Mouse (Mus musculus): ENCODE measurements around the gene Dido1. TPM values are rescaled to one million over a fixed set of nuclear protein-coding genes. Genes with fewer than 3 reads are reported as not detected.

The Dido1 gene
- polyA plus RNA-seq, 1 experiment from 2014 or later, result 43.6 TPM

- Histone ChIP-seq H3K36me3 (no peaks in the 10 kb centered on the region), H3K27me3 (no peaks in the 10 kb centered on the region), H3K4me3 (no peak overlapping the region), H3K9me3 (no peaks in the 10 kb centered on the region), H3K4me1 (no peaks in the 10 kb centered on the region), H3K9ac (replicated peaks) (no peak overlapping the region), H3K27ac (replicated peaks) (no peak overlapping the region), H3K4me2 (replicated peaks) (no peak overlapping the region)
- WGBS, result 23% methylated on average over 3 of the region's 3 CpGs
- no peak for ATAC-seq (ENCODE audit: low FRiP score, low read depth)
These were observed 30.6 kb upstream of the Dido1 start for GRCm38 (mm10) chr2:180740349-180740748.

DNA sequence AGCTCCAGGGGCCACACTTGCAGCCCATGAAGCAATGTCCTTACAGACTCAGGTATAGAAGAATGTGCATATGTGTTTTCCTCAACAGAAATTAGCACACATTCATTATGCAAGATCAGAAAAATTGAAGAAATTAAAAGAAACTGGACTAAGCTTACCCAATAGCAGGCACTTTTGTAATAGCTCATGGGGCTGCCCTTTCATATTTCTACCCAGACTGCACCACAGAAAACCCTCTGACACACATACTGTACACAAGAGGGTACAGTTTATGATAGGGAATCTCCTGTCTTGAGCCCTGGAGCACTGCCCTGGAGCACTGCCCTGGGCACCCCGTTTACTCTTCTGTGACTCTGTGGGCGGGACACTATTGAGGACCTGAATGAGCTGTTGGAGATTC is 28.2 kb upstream of the Dido1 start:
- H3K4me2 ChIP-seq (replicated peaks), result no peak overlapping the region
- WGBS, result 73% methylated on average over 2 of the region's 2 CpGs
- no peak for ATAC-seq (ENCODE audit: low FRiP score, low read depth)

DNA sequence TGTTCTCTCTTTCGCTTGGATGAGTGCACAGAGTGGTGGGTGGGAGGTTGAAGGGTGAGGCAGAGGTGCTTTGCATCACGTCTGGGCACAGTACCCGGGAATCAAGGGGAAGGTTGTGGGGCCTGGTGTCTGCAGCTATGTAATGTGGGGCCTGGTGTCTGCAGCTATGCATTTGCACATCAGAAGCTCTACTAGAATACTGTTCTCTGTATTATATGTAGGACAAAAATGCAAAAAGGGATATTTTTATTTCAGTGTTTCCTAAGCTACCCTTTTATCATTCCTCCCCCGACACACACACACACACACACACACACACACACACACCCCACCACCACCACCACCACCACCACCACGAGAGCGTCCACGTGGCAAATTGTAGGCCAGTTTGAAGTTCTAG is 25.4 kb upstream of the Dido1 start:
- Histone ChIP-seq H3K4me1 (no peaks in the 10 kb centered on the region), H3K9me3 (no peaks in the 10 kb centered on the region), H3K27ac (replicated peaks) (no peak overlapping the region), H3K27me3 (no peaks in the 10 kb centered on the region), H3K4me2 (replicated peaks) (no peak overlapping the region), H3K9ac (replicated peaks) (no peak overlapping the region), H3K4me3 (no peak overlapping the region), H3K36me3 (no peaks in the 10 kb centered on the region)
- WGBS, result 80% methylated on average over 7 of the region's 7 CpGs
- ATAC-seq (ENCODE audit: low FRiP score, low read depth), result no peak

More for the DNA sequence above, 28.2 kb upstream of the Dido1 start:
- no peak overlapping the region for H3K27ac ChIP-seq (replicated peaks)
- H3K36me3 ChIP-seq, result no peaks in the 10 kb centered on the region
- no peaks in the 10 kb centered on the region for H3K9me3 ChIP-seq
- H3K27me3 ChIP-seq, result no peaks in the 10 kb centered on the region
- no peak overlapping the region for H3K4me3 ChIP-seq
- no peak overlapping the region for H3K9ac ChIP-seq (replicated peaks)
- no peaks in the 10 kb centered on the region for H3K4me1 ChIP-seq

DNA sequence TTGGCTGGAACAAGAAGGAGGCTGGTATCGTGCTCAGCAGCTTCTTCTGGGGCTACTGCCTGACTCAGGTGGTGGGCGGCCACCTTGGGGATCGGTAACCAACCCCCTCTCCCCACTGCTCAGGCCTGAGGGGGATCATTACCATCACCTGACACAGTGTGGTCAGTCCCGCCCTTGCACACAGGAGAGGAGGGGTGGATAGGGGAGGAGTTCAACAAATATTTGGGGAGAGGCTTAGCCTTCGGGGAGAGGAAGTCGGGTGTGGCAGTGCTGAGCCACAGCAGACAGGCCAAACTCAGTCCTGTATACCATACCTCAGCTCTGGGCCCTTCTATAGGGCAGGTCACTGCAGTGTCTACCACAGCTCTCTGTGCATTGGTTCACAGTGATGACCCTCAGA is 22.2 kb upstream of the Dido1 start:
- Histone ChIP-seq H3K4me1 (no peaks in the 10 kb centered on the region), H3K36me3 (no peaks in the 10 kb centered on the region), H3K9ac (replicated peaks) (no peak overlapping the region), H3K27ac (replicated peaks) (no peak overlapping the region), H3K4me2 (replicated peaks) (no peak overlapping the region), H3K9me3 (no peaks in the 10 kb centered on the region), H3K4me3 (no peak overlapping the region), H3K27me3 (no peaks in the 10 kb centered on the region)
- ATAC-seq (ENCODE audit: low FRiP score, low read depth), result no peak
- 81% methylated on average over 6 of the region's 6 CpGs for WGBS

GRCm38 (mm10) chr2:180731036-180731435 is 21.2 kb upstream of the Dido1 start:
- H3K27ac ChIP-seq (replicated peaks), result no peak overlapping the region
- H3K4me3 ChIP-seq, result no peak overlapping the region
- H3K9me3 ChIP-seq, result no peaks in the 10 kb centered on the region
- no peak overlapping the region for H3K4me2 ChIP-seq (replicated peaks)
- WGBS, result 73% methylated on average over 3 of the region's 3 CpGs
- H3K36me3 ChIP-seq, result no peaks in the 10 kb centered on the region
- H3K4me1 ChIP-seq, result no peaks in the 10 kb centered on the region
- no peaks in the 10 kb centered on the region for H3K27me3 ChIP-seq
- no peak overlapping the region for H3K9ac ChIP-seq (replicated peaks)
- ATAC-seq (ENCODE audit: low FRiP score, low read depth), result no peak

DNA sequence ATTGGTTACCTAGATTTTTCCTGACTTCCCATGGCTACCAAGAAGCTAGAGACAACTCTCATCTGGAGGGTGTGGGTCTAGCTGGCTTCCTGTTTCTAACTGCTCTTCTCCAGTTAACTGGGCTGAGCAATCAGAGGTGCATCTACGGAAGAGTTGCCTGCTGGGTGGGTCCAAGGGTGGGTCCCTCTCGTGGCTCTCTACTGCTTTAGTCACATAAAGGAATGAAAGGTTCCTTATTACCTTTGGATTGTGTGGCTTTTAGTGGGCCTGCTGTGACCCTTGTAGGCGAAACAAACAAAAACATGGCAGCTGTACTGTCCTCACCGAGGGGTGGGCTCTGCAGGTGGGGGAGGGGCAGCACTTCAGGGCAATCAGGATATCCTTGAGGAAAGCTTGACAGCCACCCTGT is 17.8 kb upstream of the Dido1 start:
- Histone ChIP-seq H3K27me3 (0 out of 2 replicates have a peak, but pooled peaks cover 8% of the 10 kb centered on the region), H3K9ac (replicated peaks) (no peak overlapping the region), H3K4me1 (peaks cover 6% of the 10 kb centered on the region), H3K36me3 (peaks cover 15% of the 10 kb centered on the region), H3K4me2 (replicated peaks) (no peak overlapping the region), H3K9me3 (no peaks in the 10 kb centered on the region), H3K4me3 (no peak overlapping the region), H3K27ac (replicated peaks) (no peak overlapping the region)
- ATAC-seq (ENCODE audit: low FRiP score, low read depth), result no peak
- WGBS, result 55% methylated on average over 4 of the region's 4 CpGs

DNA sequence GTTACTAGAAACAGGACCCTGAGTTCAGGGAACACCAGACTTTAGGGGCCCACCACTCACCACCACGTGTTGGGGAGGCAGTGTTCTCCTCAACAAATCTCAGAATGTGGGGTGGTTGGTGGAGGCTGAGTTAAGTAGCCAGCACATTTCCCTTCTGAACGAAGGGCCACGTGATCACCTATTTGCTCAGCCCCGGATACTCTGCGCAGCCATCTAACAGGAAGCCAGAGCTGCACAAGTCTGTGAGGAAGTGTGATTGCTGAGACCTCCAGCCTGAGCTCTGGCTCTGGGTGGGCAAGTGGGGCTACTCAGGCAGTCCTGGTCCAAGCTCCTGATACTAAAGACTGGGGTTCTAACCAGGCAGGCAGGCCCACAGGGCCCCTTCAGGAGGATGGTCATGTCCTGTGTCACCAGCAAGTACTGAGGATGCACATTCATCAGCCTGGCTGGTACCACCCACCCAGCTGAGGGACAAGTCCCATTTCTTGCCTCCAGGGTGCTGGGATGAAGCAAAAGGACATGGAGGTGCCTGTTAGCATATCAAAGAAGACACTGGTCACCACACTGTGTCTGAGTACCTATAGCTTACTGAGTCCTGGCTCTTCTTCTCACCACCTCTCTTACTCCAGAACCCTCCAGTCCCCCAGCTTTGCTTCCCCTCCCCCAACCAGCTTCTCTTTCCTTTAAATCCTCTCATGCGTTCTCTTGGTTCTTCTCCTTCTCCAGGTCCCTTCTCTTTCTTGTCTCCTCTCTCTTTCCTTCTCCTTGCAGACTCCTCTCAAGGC is 17.1 kb upstream of the Dido1 start:
- no peaks in the 10 kb centered on the region for H3K9me3 ChIP-seq
- WGBS, result 77% methylated on average over 6 of the region's 6 CpGs
- no peak overlapping the region for H3K4me3 ChIP-seq
- no peak for ATAC-seq (ENCODE audit: low FRiP score, low read depth)
- no peak overlapping the region for H3K9ac ChIP-seq (replicated peaks)
- H3K27me3 ChIP-seq, result 0 out of 2 replicates have a peak, but pooled peaks cover 8% of the 10 kb centered on the region
- H3K4me2 ChIP-seq (replicated peaks), result no peak overlapping the region
- peaks cover 23% of the 10 kb centered on the region for H3K36me3 ChIP-seq
- peaks cover 6% of the 10 kb centered on the region for H3K4me1 ChIP-seq
- no peak overlapping the region for H3K27ac ChIP-seq (replicated peaks)

- Histone ChIP-seq H3K4me3 (no peak overlapping the region), H3K9ac (replicated peaks) (no peak overlapping the region), H3K9me3 (no peaks in the 10 kb centered on the region), H3K27ac (replicated peaks) (no peak overlapping the region), H3K4me1 (peaks cover 6% of the 10 kb centered on the region), H3K36me3 (peaks cover 31% of the 10 kb centered on the region), H3K4me2 (replicated peaks) (no peak overlapping the region), H3K27me3 (0 out of 2 replicates have a peak, but pooled peaks cover 8% of the 10 kb centered on the region)
- WGBS, result 35% methylated on average over 8 of the region's 8 CpGs
- no peak for ATAC-seq (ENCODE audit: low FRiP score, low read depth)
These were observed 16.2 kb upstream of the Dido1 start for GRCm38 (mm10) chr2:180725856-180726629.

DNA sequence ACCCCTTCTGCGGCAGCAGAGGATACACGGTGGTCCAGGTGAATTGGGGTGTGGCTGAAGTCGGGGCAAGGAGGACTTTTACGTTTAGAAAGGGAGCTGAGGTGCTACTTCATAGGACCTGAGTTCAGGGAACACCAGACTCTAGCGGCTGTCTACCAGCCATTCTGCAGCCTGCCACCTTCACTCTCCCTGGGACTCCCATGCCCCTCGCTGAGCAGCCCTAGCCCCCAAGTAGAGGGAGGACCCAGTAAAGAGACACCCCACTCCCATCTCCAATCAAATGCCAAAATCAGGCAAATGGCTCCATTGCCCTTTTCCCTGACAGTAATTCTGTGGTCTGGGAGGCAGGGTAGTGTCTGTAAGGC is 15.6 kb upstream of the Dido1 start:
- WGBS, result 9% methylated on average over 6 of the region's 6 CpGs
- Histone ChIP-seq H3K9me3 (no peaks in the 10 kb centered on the region), H3K4me1 (peaks cover 6% of the 10 kb centered on the region), H3K9ac (replicated peaks) (no peak overlapping the region), H3K4me2 (replicated peaks) (no peak overlapping the region), H3K4me3 (no peak overlapping the region), H3K36me3 (peaks cover 38% of the 10 kb centered on the region), H3K27ac (replicated peaks) (no peak overlapping the region), H3K27me3 (0 out of 2 replicates have a peak, but pooled peaks cover 8% of the 10 kb centered on the region)
- ATAC-seq (ENCODE audit: low FRiP score, low read depth), result no peak

DNA sequence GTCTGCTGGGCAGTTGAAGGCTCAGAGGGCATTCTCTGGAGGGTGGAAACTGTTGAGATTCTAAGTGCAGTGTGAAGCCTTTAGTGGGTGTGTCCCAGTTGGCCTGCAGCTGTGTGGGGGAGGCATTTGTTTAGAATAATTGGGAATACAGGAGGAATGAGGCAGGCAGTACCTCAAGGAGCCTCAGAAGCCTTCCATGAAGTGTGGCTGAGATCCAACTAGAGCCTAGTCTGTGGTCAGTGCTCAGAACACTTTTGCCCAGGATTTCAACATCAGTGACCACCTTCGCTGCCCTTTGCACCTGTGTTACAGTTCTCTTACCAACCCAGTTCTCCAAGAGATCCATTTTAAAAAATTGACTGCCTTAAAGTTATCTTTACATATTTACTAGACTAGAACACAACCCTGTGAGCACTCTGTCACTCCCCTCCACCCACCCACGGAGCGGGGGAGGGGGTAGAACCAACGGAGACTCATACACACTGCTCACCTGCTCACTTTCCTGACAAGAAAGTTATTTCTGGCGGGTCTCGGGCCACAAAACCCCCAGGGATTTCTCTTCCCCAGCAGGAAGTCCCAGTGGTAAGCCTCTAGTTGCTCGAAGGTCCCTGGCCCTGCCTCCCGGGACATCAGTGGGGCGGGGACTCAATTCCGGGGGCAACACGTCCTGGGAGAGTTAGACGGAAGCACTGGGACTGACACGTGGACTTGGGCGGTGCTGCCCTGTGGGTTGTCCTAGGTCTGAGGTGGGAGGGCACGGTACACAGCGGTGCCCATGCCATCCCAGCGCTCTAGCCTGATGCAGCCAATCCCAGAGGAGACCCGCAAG is 15.0 kb upstream of the Dido1 start, which contains the start of gene Slc17a9:
TSS of gene Slc17a9 (plus strand) at position 679 of the 829 bp plus-strand sequence.
- no peak within 1 kb of the TSS for H3K4me2 ChIP-seq (replicated peaks)
- ATAC-seq (ENCODE audit: low FRiP score, low read depth), result 0 out of 2 replicates have a peak, but pooled peaks have one; percentile 38
- no peak within 1 kb of the TSS for H3K9ac ChIP-seq (replicated peaks)

DNA sequence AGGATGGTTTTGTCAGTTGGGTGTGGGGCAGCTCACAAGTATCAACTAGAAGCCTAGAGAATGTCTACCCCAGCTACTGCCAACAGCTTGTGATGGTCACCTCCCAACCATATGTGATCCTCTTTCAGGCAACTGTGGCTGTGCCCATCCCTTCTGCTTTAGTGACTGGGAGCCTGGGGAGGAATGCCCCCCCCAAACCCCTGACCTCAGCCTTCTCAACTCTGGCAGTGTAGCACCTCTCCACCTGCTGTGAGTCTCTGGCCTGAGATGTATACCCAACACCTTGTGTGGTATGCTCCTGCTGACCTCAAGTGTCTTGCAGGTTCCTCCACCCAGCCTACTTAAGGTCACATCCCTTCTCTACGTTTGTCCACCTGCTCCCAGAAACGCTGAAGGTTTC is 14.1 kb upstream of the Dido1 start:
- Histone ChIP-seq H3K9me3 (no peaks in the 10 kb centered on the region), H3K4me2 (replicated peaks) (no peak overlapping the region), H3K9ac (replicated peaks) (no peak overlapping the region), H3K4me1 (peaks cover 6% of the 10 kb centered on the region), H3K27ac (replicated peaks) (no peak overlapping the region), H3K27me3 (0 out of 2 replicates have a peak, but pooled peaks cover 8% of the 10 kb centered on the region), H3K4me3 (no peak overlapping the region), H3K36me3 (peaks cover 50% of the 10 kb centered on the region)
- no peak for ATAC-seq (ENCODE audit: low FRiP score, low read depth)
- 76% methylated on average over 2 of the region's 2 CpGs for WGBS

More for the DNA sequence above, 15.0 kb upstream of the Dido1 start, which contains the start of gene Slc17a9:
- Histone ChIP-seq H3K27ac (replicated peaks) (no peak within 1 kb of the TSS), H3K4me3 (no peak within 1 kb of the TSS), H3K9me3 (no peaks in the 10 kb centered on the region), H3K36me3 (peaks cover 42% of the 10 kb centered on the region), H3K4me1 (peaks cover 6% of the 10 kb centered on the region), H3K27me3 (0 out of 2 replicates have a peak, but pooled peaks cover 8% of the 10 kb centered on the region)
- WGBS, result 7% methylated on average over 18 of the region's 18 CpGs

Measured in midbrain, embryonic 12.5 days (tissue).